Mouse (Mus musculus) lung, postnatal 0 days (tissue): ENCODE data around the gene G6pc. TPM values are rescaled to one million over a fixed set of nuclear protein-coding genes. Genes with fewer than 3 reads are reported as not detected.

Experiments used
- ATAC-seq: fragments of 200-750 bp; cut with Nextera tagmentation; 2 replicates; pipeline ENCODE4 v1.8.0; 2017; ENCODE audit warnings: moderate library complexity
- DNase-seq: peaks from one replicate; pipeline ENCODE4 v3.0.0-alpha.2; 2016; ENCODE audit warnings: low spot score
- H3K27ac ChIP-seq: fragments of 300-500 bp; sonication (generic); 2 replicates; pipeline ENCODE4 v1.5.1; 2014; ENCODE audit warnings: antibody characterized with exemption, mild to moderate bottlenecking, low read length, mixed read lengths
- H3K27me3 ChIP-seq: fragments of 300-500 bp; sonication (generic); replicated peaks from 2 replicates; pipeline ENCODE4 v1.6.1; 2014; ENCODE audit warnings: low read length, mixed read lengths; ENCODE audit not compliant: insufficient read depth
- H3K36me3 ChIP-seq: fragments of 300-500 bp; sonication (generic); 2 replicates; pipeline ENCODE4 v1.6.1; 2014; ENCODE audit warnings: low read length, mixed read lengths; ENCODE audit not compliant: insufficient read depth
- H3K4me1 ChIP-seq: fragments of 300-500 bp; sonication (generic); 2 replicates; pipeline ENCODE4 v1.6.1; 2014; ENCODE audit warnings: antibody characterized with exemption, low read depth, low read length, mixed read lengths; ENCODE audit not compliant: insufficient read depth
- H3K4me2 ChIP-seq: fragments of 300-500 bp; sonication (generic); replicated peaks from 2 replicates; pipeline ENCODE4 v1.6.1; 2014; ENCODE audit warnings: low read depth, mild to moderate bottlenecking, low read length, moderate library complexity, mixed read lengths
- H3K4me3 ChIP-seq: fragments of 300-500 bp; sonication (generic); 2 replicates; pipeline ENCODE4 v1.5.1; 2014; ENCODE audit warnings: low read depth, low read length
- H3K9ac ChIP-seq: fragments of 300-500 bp; sonication (generic); replicated peaks from 2 replicates; pipeline ENCODE4 v1.6.1; 2014; ENCODE audit warnings: low read depth, mild to moderate bottlenecking
- H3K9me3 ChIP-seq: fragments of 300-500 bp; sonication (generic); 2 replicates; pipeline ENCODE4 v1.6.1; 2016; ENCODE audit warnings: low read length, mixed read lengths
- CTCF ChIP-seq: IDR thresholded peaks from 2 replicates; pipeline ENCODE4 v1.5.1; 2016; ENCODE audit warnings: antibody characterized with exemption, mild to moderate bottlenecking
- EP300 ChIP-seq: IDR thresholded peaks from 2 replicates; pipeline ENCODE4 v1.6.1; 2016; ENCODE audit warnings: antibody characterized with exemption, mild to moderate bottlenecking, control low read depth
- WGBS: fragments of 180-500 bp; shearing (Covaris S2); extraction: QIAGEN DNeasy Blood & Tissue Kit; methylation state at CpG from one replicate; pipeline ENCODE4 v1.1.7; 2014; 5-methylcytosine and 5-hydroxymethylcytosine counted together
- microRNA-seq: library from miRNA; unstranded; fragments of <30 nt; microRNA quantifications from one replicate; pipeline ENCODE4, GENCODE M21; 2016
- polyA plus RNA-seq: library from polyadenylated mRNA; unstranded; fragments of >200 nt; fragmentation: Nextera tagmentation; extraction: Ambion mirVana; gene quantifications from 2 replicates; pipeline ENCODE4 v1.2.1, GENCODE M21; 2015

G6pc gene
- polyA plus RNA-seq, 1 experiment from 2014 or later = 0.07 TPM

- H3K4me1 ChIP-seq = peaks cover 10% of the 10 kb centered on the region
- no peak overlapping the region for H3K4me3 ChIP-seq
- WGBS = 74% methylated on average over 5 of the region's 5 CpGs
- ATAC-seq (no peak), DNase-seq (no peak)
- no peak overlapping the region for H3K27ac ChIP-seq
- H3K4me2 ChIP-seq = no peak overlapping the region
- no peaks in the 10 kb centered on the region for H3K9me3 ChIP-seq
- no peaks in the 10 kb centered on the region for H3K27me3 ChIP-seq
- H3K9ac ChIP-seq = no peak overlapping the region
- H3K36me3 ChIP-seq = no peaks in the 10 kb centered on the region
- TF ChIP-seq CTCF (no peak), EP300 (no peak)
Measured at GRCm38 (mm10) chr11:101420148-101420547, 52.8 kb downstream of the G6pc start.

DNA sequence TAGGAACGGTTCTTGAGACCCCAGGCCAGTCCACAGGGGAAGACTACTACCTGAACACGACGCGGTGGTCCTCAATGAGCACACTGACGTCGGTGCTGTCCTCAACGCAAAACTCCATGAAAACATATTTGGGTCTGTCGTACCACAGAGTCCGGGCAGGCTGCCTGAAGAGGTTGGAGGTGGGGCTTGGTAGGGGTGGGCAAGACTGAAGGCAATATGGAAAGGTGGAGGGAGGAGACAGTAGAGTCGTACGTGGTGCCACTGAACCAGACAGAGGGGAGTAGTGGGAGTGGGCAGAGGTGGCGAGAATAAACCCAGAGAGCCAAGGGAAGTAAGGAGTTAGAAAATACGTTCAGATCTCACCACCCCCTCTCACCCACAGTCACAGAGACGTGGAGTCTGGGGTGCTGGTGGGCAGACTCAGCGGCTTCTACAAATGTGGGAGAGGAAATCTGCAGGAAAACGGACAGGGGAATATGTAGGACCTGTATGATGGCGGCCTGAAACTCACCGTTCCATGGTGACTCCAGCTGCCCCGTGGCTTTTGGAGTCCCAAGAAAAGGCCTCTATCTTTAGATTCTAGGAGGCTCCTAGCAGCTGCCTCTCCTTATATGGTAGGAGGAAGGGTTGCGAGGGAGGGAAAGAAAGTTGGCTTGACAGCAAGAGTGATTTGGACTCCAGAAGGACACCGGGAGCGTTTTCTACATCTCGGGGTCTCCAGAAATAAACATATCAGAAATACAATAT lies 56.9 kb downstream of the G6pc start, which contains the start of gene Gm27029:
Gene Gm27029 (minus strand): TSS at position 692 of the 747 bp plus-strand sequence.
- 2% methylated on average over 23 of the region's 23 CpGs for WGBS
- ATAC-seq (peak; percentile 65), DNase-seq (peak; percentile 87)
- Histone ChIP-seq H3K27ac (peak within 1 kb of the TSS; percentile 87), H3K27me3 (no peaks in the 10 kb centered on the region), H3K4me2 (peak within 1 kb of the TSS; percentile 81), H3K4me3 (peak within 1 kb of the TSS; percentile 73), H3K4me1 (peaks cover 13% of the 10 kb centered on the region), H3K9ac (peak within 1 kb of the TSS; percentile 58), H3K9me3 (no peaks in the 10 kb centered on the region), H3K36me3 (no peaks in the 10 kb centered on the region)
- TF ChIP-seq EP300 (no peak), CTCF (no peak)

DNA sequence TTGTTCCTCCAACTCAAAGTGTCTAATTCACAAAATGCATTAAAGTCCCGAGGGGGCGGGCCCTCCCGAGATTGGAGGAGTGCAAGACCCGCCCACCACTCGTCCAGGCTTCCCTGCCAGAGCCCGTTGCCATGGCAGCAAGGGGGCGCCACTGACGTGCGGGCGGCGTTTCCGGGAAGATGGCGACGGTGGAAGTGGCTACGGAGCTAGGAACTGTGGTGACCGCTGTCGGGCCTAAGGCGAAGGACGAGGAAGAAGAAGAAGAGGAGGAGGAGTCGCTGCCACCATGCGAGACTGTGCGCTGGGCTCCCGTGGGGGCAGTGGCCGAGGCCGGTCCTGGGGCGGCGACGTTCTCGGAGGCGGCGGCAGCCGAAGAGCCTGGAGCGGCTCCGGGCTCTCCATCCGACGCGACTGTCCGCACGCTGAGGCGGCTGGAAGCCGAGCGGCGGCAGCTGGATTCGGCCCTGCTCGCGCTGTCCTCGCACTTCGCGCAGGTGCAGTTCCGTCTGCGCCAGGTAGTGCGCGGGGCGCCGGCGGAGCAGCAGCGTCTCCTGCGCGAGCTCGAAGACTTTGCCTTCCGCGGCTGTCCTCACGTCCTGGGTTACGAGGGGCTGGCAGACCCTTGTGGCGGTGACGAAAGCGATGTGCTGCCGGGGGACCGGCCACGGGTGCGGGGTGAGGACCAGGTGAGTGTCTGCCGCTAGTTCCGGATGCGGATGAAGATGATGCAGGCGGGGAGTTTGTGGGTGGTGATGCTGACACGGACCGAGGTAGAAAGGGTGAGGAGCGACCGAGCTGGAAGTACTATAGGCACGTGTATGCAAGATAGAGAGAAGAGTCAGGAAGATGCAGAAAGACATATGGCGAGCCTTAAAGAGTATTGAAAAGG lies 57.8 kb downstream of the G6pc start, which contains the start of the genes Rundc1 and Ptges3l:
Gene Rundc1 (plus strand): TSS at position 161 of the 889 bp plus-strand sequence.
Gene Ptges3l (minus strand): TSS at position 409 of the 889 bp plus-strand sequence.
- DNase-seq (peak; percentile 99), ATAC-seq (peak; percentile 96)
- peak within 1 kb of the TSS; percentile 81 for H3K4me2 ChIP-seq
- no peaks in the 10 kb centered on the region for H3K9me3 ChIP-seq
- peaks cover 13% of the 10 kb centered on the region for H3K4me1 ChIP-seq
- peak within 1 kb of the TSS; percentile 58 for H3K9ac ChIP-seq
- 2% methylated on average over 65 of the region's 81 CpGs for WGBS
- H3K36me3 ChIP-seq = no peaks in the 10 kb centered on the region
- H3K27ac ChIP-seq = peak within 1 kb of the TSS; percentile 87
- TF ChIP-seq CTCF (peak; percentile 60), EP300 (no peak)
- no peaks in the 10 kb centered on the region for H3K27me3 ChIP-seq
- H3K4me3 ChIP-seq = peak within 1 kb of the TSS; percentile 73

DNA sequence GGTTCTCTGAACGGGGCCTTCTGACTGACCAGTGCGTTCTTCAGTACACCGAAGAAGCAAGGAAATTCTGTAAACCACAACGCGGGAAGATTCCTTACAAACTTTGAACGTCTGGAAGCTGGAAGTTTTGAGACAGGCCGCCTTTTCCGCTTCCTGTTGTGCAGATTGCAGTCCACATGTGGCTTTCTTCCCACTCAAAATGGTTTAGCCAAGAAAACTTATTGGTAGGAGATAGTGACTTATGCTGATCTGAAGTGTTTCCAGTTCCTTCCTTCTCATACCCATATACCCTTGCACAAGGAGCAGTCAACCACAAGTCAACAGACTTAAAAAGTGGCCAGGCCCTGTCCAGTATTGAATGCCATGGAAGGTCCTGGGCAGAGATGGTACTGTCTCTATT lies 58.8 kb downstream of the G6pc start:
- ATAC-seq (no peak), DNase-seq (no peak)
- Histone ChIP-seq H3K9me3 (no peaks in the 10 kb centered on the region), H3K4me1 (peaks cover 13% of the 10 kb centered on the region), H3K36me3 (peaks cover under 1% of the 10 kb centered on the region; the same call in 1 of the 2 replicates), H3K4me2 (peak overlapping the region; percentile 81), H3K9ac (peak overlapping the region; percentile 58; the same call in 1 of the 2 replicates), H3K27ac (no peak overlapping the region), H3K4me3 (peak overlapping the region; percentile 73; the same call in 1 of the 2 replicates), H3K27me3 (no peaks in the 10 kb centered on the region)
- WGBS = 39% methylated on average over 8 of the region's 8 CpGs
- TF ChIP-seq EP300 (no peak), CTCF (no peak)

Small RNAs within 50 kb of the gene (microRNA-seq; reads per million reads assigned to microRNA genes)
- gene Gm25593 (not detected), gene Mir6929 (not detected)

Other genes starting within 250 kb of the G6pc start
- 18.8 and 18.9 TPM in 2 replicates for gene Retreg3, start 247.7 kb upstream of the G6pc start, polyA plus RNA-seq
- gene Tubg1, start 247.6 kb upstream of the G6pc start, polyA plus RNA-seq = 25.8 TPM in 2 replicates
- gene Tubg2, start 211.7 kb upstream of the G6pc start, polyA plus RNA-seq = 1.9 and 2.3 TPM in 2 replicates
- gene Cntnap1, start 197.0 kb upstream of the G6pc start, polyA plus RNA-seq = 0.24 and 0.56 TPM in 2 replicates
- gene Plekhh3, start 196.2 kb upstream of the G6pc start, polyA plus RNA-seq = 12.3 and 14.2 TPM in 2 replicates
- gene Ccr10, start 192.1 kb upstream of the G6pc start, polyA plus RNA-seq = 0.06 and 0.20 TPM in 2 replicates
- gene Ezh1, start 141.1 kb upstream of the G6pc start, polyA plus RNA-seq = 17.1 and 17.4 TPM in 2 replicates
- gene Ramp2, start 121.5 kb upstream of the G6pc start, polyA plus RNA-seq = 759 and 834 TPM in 2 replicates
- gene Vps25, start 113.9 kb upstream of the G6pc start, polyA plus RNA-seq = 121 and 133 TPM in 2 replicates
- gene Wnk4, start 107.0 kb upstream of the G6pc start, polyA plus RNA-seq = 10.6 and 14.6 TPM in 2 replicates
- gene Cntd1, start 88.5 kb upstream of the G6pc start, polyA plus RNA-seq = 1.1 TPM in 2 replicates
- 159 and 166 TPM in 2 replicates for gene Coa3, start 88.4 kb upstream of the G6pc start, polyA plus RNA-seq
- gene Becn1, start 65.3 kb upstream of the G6pc start, polyA plus RNA-seq = 149 and 152 TPM in 2 replicates
- 44.1 and 47.4 TPM in 2 replicates for gene Psme3, start 51.3 kb upstream of the G6pc start, polyA plus RNA-seq
- gene Aoc2, start 42.5 kb upstream of the G6pc start, polyA plus RNA-seq = 0.44 and 0.45 TPM in 2 replicates
- 1.6 and 1.9 TPM in 2 replicates for gene Aoc3, start 37.0 kb upstream of the G6pc start, polyA plus RNA-seq
- 26.5 and 27.0 TPM in 2 replicates for gene Aarsd1, start 50.1 kb downstream of the G6pc start, polyA plus RNA-seq
- 2.6 and 2.9 TPM in 2 replicates for gene Gm27029, start 57.2 kb downstream of the G6pc start, polyA plus RNA-seq
- gene Rundc1, start 57.5 kb downstream of the G6pc start, polyA plus RNA-seq = 14.3 and 15.5 TPM in 2 replicates
- gene Ptges3l, start 57.8 kb downstream of the G6pc start, polyA plus RNA-seq = 6.5 and 7.3 TPM in 2 replicates
- gene Rpl27, start 74.7 kb downstream of the G6pc start, polyA plus RNA-seq = 221 and 251 TPM in 2 replicates
- gene Ifi35, start 80.8 kb downstream of the G6pc start, polyA plus RNA-seq = 48.1 and 50.6 TPM in 2 replicates
- 7.5 and 9.4 TPM in 2 replicates for gene Rnd2, start 97.4 kb downstream of the G6pc start, polyA plus RNA-seq
- 76.4 and 88.1 TPM in 2 replicates for gene Vat1, start 98.7 kb downstream of the G6pc start, polyA plus RNA-seq
- 0.42 and 1.5 TPM in 2 replicates for gene Brca1, start 184.4 kb downstream of the G6pc start, polyA plus RNA-seq
- gene Nbr1, start 184.6 kb downstream of the G6pc start, polyA plus RNA-seq = 57.2 and 58.7 TPM in 2 replicates
- 7.6 TPM in 2 replicates for gene Tmem106a, start 214.7 kb downstream of the G6pc start, polyA plus RNA-seq
- not detected in 2 replicates for gene Gm11634, start 231.7 kb downstream of the G6pc start, polyA plus RNA-seq